Mouse (Mus musculus): Measurements from ENCODE around the gene Arl6ip5. TPM values are rescaled to one million over a fixed set of nuclear protein-coding genes. Genes with fewer than 3 reads are reported as not detected.

Arl6ip5 gene
- polyA plus RNA-seq, 1 experiment from 2014 or later: 69.1 TPM

- WGBS: 55% methylated on average over 3 of the region's 3 CpGs
- Histone ChIP-seq H3K4me2 (no peak overlapping the region), H3K27me3 (no peaks in the 10 kb centered on the region), H3K36me3 (no peaks in the 10 kb centered on the region), H3K27ac (peak overlapping the region; percentile 41; the same call in 1 of the 2 replicates), H3K4me1 (peaks cover 39% of the 10 kb centered on the region), H3K4me3 (replicated peaks) (no peak overlapping the region), H3K9me3 (replicated peaks) (no peaks in the 10 kb centered on the region), H3K9ac (no peak overlapping the region)
- ATAC-seq (replicated peaks; ENCODE audit: low FRiP score): no peak
Measured at GRCm38 (mm10) chr6:97209201-97209600, 1.3 kb upstream of the Arl6ip5 start.

GRCm38 (mm10) chr6:97209751-97210150, 738 bp upstream of the Arl6ip5 start:
- Histone ChIP-seq H3K27ac (peak overlapping the region; percentile 41), H3K9me3 (replicated peaks) (no peaks in the 10 kb centered on the region), H3K9ac (no peak overlapping the region), H3K36me3 (peaks cover 3% of the 10 kb centered on the region; the same call in 1 of the 2 replicates), H3K4me2 (0 out of 2 replicates have a peak overlapping the region, but pooled peaks have one; percentile 80), H3K4me3 (replicated peaks) (no peak overlapping the region), H3K4me1 (peaks cover 34% of the 10 kb centered on the region), H3K27me3 (no peaks in the 10 kb centered on the region)
- no peak for ATAC-seq (replicated peaks; ENCODE audit: low FRiP score)
- 82% methylated on average over 4 of the region's 4 CpGs for WGBS

GRCm38 (mm10) chr6:97210962-97211601, 593 bp downstream of the Arl6ip5 start:
- Histone ChIP-seq H3K4me3 (replicated peaks) (peak overlapping the region; percentile 76), H3K9me3 (replicated peaks) (no peaks in the 10 kb centered on the region), H3K4me1 (peaks cover 34% of the 10 kb centered on the region), H3K9ac (peak overlapping the region; percentile 68), H3K27me3 (no peaks in the 10 kb centered on the region), H3K27ac (peak overlapping the region; percentile 68), H3K36me3 (peaks cover 11% of the 10 kb centered on the region), H3K4me2 (peak overlapping the region; percentile 80)
- peak; percentile 67 for ATAC-seq (replicated peaks; ENCODE audit: low FRiP score)
- 1% methylated on average over 22 of the region's 22 CpGs for WGBS

GRCm38 (mm10) chr6:97211981-97212380, 1.5 kb downstream of the Arl6ip5 start:
- H3K9ac ChIP-seq: no peak overlapping the region
- peaks cover 11% of the 10 kb centered on the region for H3K36me3 ChIP-seq
- H3K4me1 ChIP-seq: peaks cover 34% of the 10 kb centered on the region
- H3K9me3 ChIP-seq (replicated peaks): no peaks in the 10 kb centered on the region
- H3K4me2 ChIP-seq: peak overlapping the region; percentile 80
- WGBS: 71% methylated on average over 12 of the region's 12 CpGs
- H3K27ac ChIP-seq: no peak overlapping the region
- no peaks in the 10 kb centered on the region for H3K27me3 ChIP-seq
- H3K4me3 ChIP-seq (replicated peaks): peak overlapping the region; percentile 76
- no peak for ATAC-seq (replicated peaks; ENCODE audit: low FRiP score)

GRCm38 (mm10) chr6:97216154-97216821, 5.8 kb downstream of the Arl6ip5 start:
- no peak for ATAC-seq (replicated peaks; ENCODE audit: low FRiP score)
- peaks cover 11% of the 10 kb centered on the region for H3K36me3 ChIP-seq
- WGBS: 77% methylated on average over 4 of the region's 4 CpGs
- no peaks in the 10 kb centered on the region for H3K9me3 ChIP-seq (replicated peaks)
- no peak overlapping the region for H3K4me3 ChIP-seq (replicated peaks)
- no peak overlapping the region for H3K9ac ChIP-seq
- peaks cover 21% of the 10 kb centered on the region for H3K4me1 ChIP-seq
- H3K27ac ChIP-seq: no peak overlapping the region
- H3K27me3 ChIP-seq: no peaks in the 10 kb centered on the region
- no peak overlapping the region for H3K4me2 ChIP-seq

GRCm38 (mm10) chr6:97220672-97221071, 10.2 kb downstream of the Arl6ip5 start:
- Histone ChIP-seq H3K4me3 (replicated peaks) (no peak overlapping the region), H3K4me2 (no peak overlapping the region), H3K4me1 (peaks cover 19% of the 10 kb centered on the region), H3K9me3 (replicated peaks) (no peaks in the 10 kb centered on the region), H3K9ac (no peak overlapping the region), H3K36me3 (no peaks in the 10 kb centered on the region), H3K27ac (no peak overlapping the region), H3K27me3 (no peaks in the 10 kb centered on the region)
- ATAC-seq (replicated peaks; ENCODE audit: low FRiP score): no peak
- WGBS: 65% methylated on average over 3 of the region's 5 CpGs

GRCm38 (mm10) chr6:97221205-97222025, 10.9 kb downstream of the Arl6ip5 start:
- Histone ChIP-seq H3K4me1 (peaks cover 19% of the 10 kb centered on the region), H3K36me3 (no peaks in the 10 kb centered on the region), H3K9ac (no peak overlapping the region), H3K4me2 (no peak overlapping the region), H3K9me3 (replicated peaks) (no peaks in the 10 kb centered on the region), H3K27me3 (no peaks in the 10 kb centered on the region), H3K27ac (no peak overlapping the region), H3K4me3 (replicated peaks) (no peak overlapping the region)
- 65% methylated on average over 15 of the region's 15 CpGs for WGBS
- no peak for ATAC-seq (replicated peaks; ENCODE audit: low FRiP score)

GRCm38 (mm10) chr6:97222321-97222720, 11.8 kb downstream of the Arl6ip5 start:
- ATAC-seq (replicated peaks; ENCODE audit: low FRiP score): peak; percentile 49; the same call in 1 of the 2 replicates
- no peaks in the 10 kb centered on the region for H3K27me3 ChIP-seq
- H3K4me3 ChIP-seq (replicated peaks): no peak overlapping the region
- H3K27ac ChIP-seq: no peak overlapping the region
- no peaks in the 10 kb centered on the region for H3K9me3 ChIP-seq (replicated peaks)
- peaks cover 19% of the 10 kb centered on the region for H3K4me1 ChIP-seq
- no peaks in the 10 kb centered on the region for H3K36me3 ChIP-seq
- 47% methylated on average over 6 of the region's 6 CpGs for WGBS
- H3K9ac ChIP-seq: no peak overlapping the region
- H3K4me2 ChIP-seq: no peak overlapping the region

- Histone ChIP-seq H3K27ac (0 out of 2 replicates have a peak overlapping the region, but pooled peaks have one; percentile 10), H3K4me2 (no peak overlapping the region), H3K4me3 (replicated peaks) (no peak overlapping the region), H3K9me3 (replicated peaks) (no peaks in the 10 kb centered on the region), H3K27me3 (no peaks in the 10 kb centered on the region), H3K36me3 (no peaks in the 10 kb centered on the region), H3K9ac (no peak overlapping the region), H3K4me1 (peaks cover 19% of the 10 kb centered on the region)
- WGBS: 66% methylated on average over 5 of the region's 5 CpGs
- no peak for ATAC-seq (replicated peaks; ENCODE audit: low FRiP score)
Measured at GRCm38 (mm10) chr6:97222931-97223467, 12.5 kb downstream of the Arl6ip5 start.

- Histone ChIP-seq H3K36me3 (no peaks in the 10 kb centered on the region), H3K9ac (no peak overlapping the region), H3K4me3 (replicated peaks) (no peak overlapping the region), H3K4me2 (no peak overlapping the region), H3K9me3 (replicated peaks) (no peaks in the 10 kb centered on the region), H3K27me3 (no peaks in the 10 kb centered on the region), H3K27ac (no peak overlapping the region), H3K4me1 (peaks cover 19% of the 10 kb centered on the region)
- 84% methylated on average over 4 of the region's 4 CpGs for WGBS
- ATAC-seq (replicated peaks; ENCODE audit: low FRiP score): no peak
Measured at GRCm38 (mm10) chr6:97223566-97223965, 13.1 kb downstream of the Arl6ip5 start.

GRCm38 (mm10) chr6:97224505-97224904, 14.0 kb downstream of the Arl6ip5 start:
- Histone ChIP-seq H3K4me2 (no peak overlapping the region), H3K27ac (no peak overlapping the region), H3K4me1 (peaks cover 19% of the 10 kb centered on the region), H3K4me3 (replicated peaks) (no peak overlapping the region), H3K9me3 (replicated peaks) (no peaks in the 10 kb centered on the region), H3K9ac (no peak overlapping the region), H3K27me3 (no peaks in the 10 kb centered on the region), H3K36me3 (peaks cover 4% of the 10 kb centered on the region)
- 95% methylated on average over 8 of the region's 8 CpGs for WGBS
- no peak for ATAC-seq (replicated peaks; ENCODE audit: low FRiP score)

GRCm38 (mm10) chr6:97226083-97226491, 15.6 kb downstream of the Arl6ip5 start:
- 45% methylated on average over 1 of the region's 1 CpGs for WGBS
- peaks cover 20% of the 10 kb centered on the region for H3K36me3 ChIP-seq
- peaks cover 18% of the 10 kb centered on the region for H3K4me1 ChIP-seq
- no peaks in the 10 kb centered on the region for H3K27me3 ChIP-seq
- no peak overlapping the region for H3K4me2 ChIP-seq
- no peak for ATAC-seq (replicated peaks; ENCODE audit: low FRiP score)
- no peak overlapping the region for H3K27ac ChIP-seq
- no peak overlapping the region for H3K9ac ChIP-seq
- H3K9me3 ChIP-seq (replicated peaks): no peaks in the 10 kb centered on the region
- H3K4me3 ChIP-seq (replicated peaks): no peak overlapping the region

Measured in kidney, embryonic 15.5 days (tissue).